Mouse (Mus musculus) stomach, embryonic 14.5 days (tissue): ENCODE data around the gene Epop. TPM values are rescaled to one million over a fixed set of nuclear protein-coding genes. Genes with fewer than 3 reads are reported as not detected.

Experiments used
- ATAC-seq: fragments of 200-750 bp; cut with Nextera tagmentation; 2 replicates; pipeline ENCODE4 v1.8.0; 2017; ENCODE audit warnings: low read depth, moderate TSS enrichment; ENCODE audit not compliant: insufficient number of reproducible peaks, insufficient read depth, low FRiP score
- H3K27ac ChIP-seq: fragments of 300-500 bp; sonication (generic); 2 replicates; pipeline ENCODE4 v1.5.1; 2014; ENCODE audit warnings: mild to moderate bottlenecking, low read length, moderate library complexity, mixed read lengths
- H3K27me3 ChIP-seq: fragments of 300-500 bp; sonication (generic); 2 replicates; pipeline ENCODE4 v1.6.1; 2014; ENCODE audit warnings: low read length, control low read depth, mixed read lengths; ENCODE audit not compliant: control insufficient read depth, insufficient read depth
- H3K36me3 ChIP-seq: fragments of 300-500 bp; sonication (generic); 2 replicates; pipeline ENCODE4 v1.6.1; 2014; ENCODE audit warnings: mild to moderate bottlenecking, control low read depth, low read length, moderate library complexity, mixed read lengths; ENCODE audit not compliant: control insufficient read depth, insufficient read depth
- H3K4me1 ChIP-seq: fragments of 300-500 bp; sonication (generic); 2 replicates; pipeline ENCODE4 v1.6.1; 2014; ENCODE audit warnings: low read length, control low read depth, mixed read lengths; ENCODE audit not compliant: control insufficient read depth, insufficient read depth
- H3K4me2 ChIP-seq: fragments of 300-500 bp; sonication (generic); replicated peaks from 2 replicates; pipeline ENCODE4 v1.6.1; 2014; ENCODE audit warnings: low read depth, low read length, control low read depth
- H3K4me3 ChIP-seq: fragments of 300-500 bp; sonication (generic); 2 replicates; pipeline ENCODE4 v1.5.1; 2014; ENCODE audit warnings: low read depth, low read length, control low read depth
- H3K9ac ChIP-seq: fragments of 300-500 bp; sonication (generic); replicated peaks from 2 replicates; pipeline ENCODE4 v1.6.1; 2014; ENCODE audit warnings: low read depth, mild to moderate bottlenecking, control low read depth, low read length, moderate library complexity, mixed read lengths
- H3K9me3 ChIP-seq: fragments of 300-500 bp; sonication (generic); 2 replicates; pipeline ENCODE4 v1.6.1; 2016; ENCODE audit warnings: low read depth, low read length, control low read depth; ENCODE audit not compliant: control insufficient read depth
- WGBS: fragments of 180-500 bp; shearing (Covaris S2); extraction: QIAGEN DNeasy Blood & Tissue Kit; methylation state at CpG from one replicate; pipeline ENCODE4 v1.1.7; 2014; 5-methylcytosine and 5-hydroxymethylcytosine counted together
- polyA plus RNA-seq: library from polyadenylated mRNA; unstranded; fragments of >200 nt; fragmentation: Nextera tagmentation; extraction: Ambion mirVana; gene quantifications from 2 replicates; pipeline ENCODE4 v1.2.1, GENCODE M21; 2014

Gene Epop
- polyA plus RNA-seq, 1 experiment from 2014 or later, result 2.7 TPM

GRCm38 (mm10) chr11:97619391-97619795 lies 10.1 kb downstream of the Epop start:
- H3K4me1 ChIP-seq, result no peaks in the 10 kb centered on the region
- ATAC-seq, result no peak
- no peaks in the 10 kb centered on the region for H3K36me3 ChIP-seq
- H3K27me3 ChIP-seq, result no peaks in the 10 kb centered on the region
- H3K27ac ChIP-seq, result no peak overlapping the region
- no peak overlapping the region for H3K4me2 ChIP-seq
- no peak overlapping the region for H3K4me3 ChIP-seq
- WGBS, result 45% methylated on average over 5 of the region's 5 CpGs
- H3K9me3 ChIP-seq, result no peaks in the 10 kb centered on the region
- no peak overlapping the region for H3K9ac ChIP-seq

GRCm38 (mm10) chr11:97618368-97618767 lies 11.1 kb downstream of the Epop start:
- H3K4me2 ChIP-seq, result no peak overlapping the region
- 30% methylated on average over 11 of the region's 11 CpGs for WGBS
- H3K4me1 ChIP-seq, result no peaks in the 10 kb centered on the region
- H3K36me3 ChIP-seq, result no peaks in the 10 kb centered on the region
- H3K9me3 ChIP-seq, result no peaks in the 10 kb centered on the region
- H3K9ac ChIP-seq, result no peak overlapping the region
- no peak overlapping the region for H3K27ac ChIP-seq
- no peak overlapping the region for H3K4me3 ChIP-seq
- no peaks in the 10 kb centered on the region for H3K27me3 ChIP-seq
- ATAC-seq, result no peak

GRCm38 (mm10) chr11:97615276-97615675 lies 14.2 kb downstream of the Epop start:
- no peaks in the 10 kb centered on the region for H3K4me1 ChIP-seq
- H3K4me3 ChIP-seq, result no peak overlapping the region
- ATAC-seq, result no peak
- H3K4me2 ChIP-seq, result no peak overlapping the region
- WGBS, result 70% methylated on average over 4 of the region's 4 CpGs
- no peaks in the 10 kb centered on the region for H3K36me3 ChIP-seq
- H3K9ac ChIP-seq, result no peak overlapping the region
- no peaks in the 10 kb centered on the region for H3K27me3 ChIP-seq
- no peak overlapping the region for H3K27ac ChIP-seq
- no peaks in the 10 kb centered on the region for H3K9me3 ChIP-seq

- H3K36me3 ChIP-seq, result no peaks in the 10 kb centered on the region
- WGBS, result 68% methylated on average over 8 of the region's 8 CpGs
- H3K27ac ChIP-seq, result no peak overlapping the region
- no peak overlapping the region for H3K4me2 ChIP-seq
- H3K4me1 ChIP-seq, result no peaks in the 10 kb centered on the region
- no peak overlapping the region for H3K4me3 ChIP-seq
- H3K27me3 ChIP-seq, result no peaks in the 10 kb centered on the region
- ATAC-seq, result no peak
- H3K9me3 ChIP-seq, result no peaks in the 10 kb centered on the region
- H3K9ac ChIP-seq, result no peak overlapping the region
Observed at GRCm38 (mm10) chr11:97611076-97611475, 18.4 kb downstream of the Epop start.

- Histone ChIP-seq H3K4me2 (no peak overlapping the region), H3K27ac (no peak overlapping the region), H3K27me3 (no peaks in the 10 kb centered on the region), H3K36me3 (no peaks in the 10 kb centered on the region), H3K9ac (no peak overlapping the region), H3K9me3 (no peaks in the 10 kb centered on the region), H3K4me1 (no peaks in the 10 kb centered on the region), H3K4me3 (no peak overlapping the region)
- WGBS, result 85% methylated on average over 13 of the region's 13 CpGs
- ATAC-seq, result no peak
Observed at GRCm38 (mm10) chr11:97609743-97610142, 19.8 kb downstream of the Epop start.

GRCm38 (mm10) chr11:97608933-97609332 lies 20.6 kb downstream of the Epop start:
- 57% methylated on average over 4 of the region's 4 CpGs for WGBS
- Histone ChIP-seq H3K4me2 (no peak overlapping the region), H3K27ac (no peak overlapping the region), H3K36me3 (no peaks in the 10 kb centered on the region), H3K4me3 (no peak overlapping the region), H3K4me1 (no peaks in the 10 kb centered on the region), H3K9ac (no peak overlapping the region), H3K9me3 (no peaks in the 10 kb centered on the region), H3K27me3 (no peaks in the 10 kb centered on the region)
- no peak for ATAC-seq

- 96% methylated on average over 8 of the region's 8 CpGs for WGBS
- Histone ChIP-seq H3K4me2 (no peak overlapping the region), H3K4me1 (no peaks in the 10 kb centered on the region), H3K9ac (no peak overlapping the region), H3K9me3 (no peaks in the 10 kb centered on the region), H3K36me3 (no peaks in the 10 kb centered on the region), H3K27ac (no peak overlapping the region), H3K4me3 (no peak overlapping the region), H3K27me3 (no peaks in the 10 kb centered on the region)
- ATAC-seq, result no peak
Observed at GRCm38 (mm10) chr11:97607056-97607725, 22.3 kb downstream of the Epop start.

GRCm38 (mm10) chr11:97603891-97604290 lies 25.6 kb downstream of the Epop start:
- Histone ChIP-seq H3K36me3 (no peaks in the 10 kb centered on the region), H3K9me3 (no peaks in the 10 kb centered on the region), H3K4me2 (no peak overlapping the region), H3K27me3 (no peaks in the 10 kb centered on the region), H3K4me3 (no peak overlapping the region), H3K9ac (no peak overlapping the region), H3K27ac (no peak overlapping the region), H3K4me1 (no peaks in the 10 kb centered on the region)
- ATAC-seq, result no peak
- WGBS, result 53% methylated on average over 10 of the region's 10 CpGs

- ATAC-seq, result no peak
- H3K4me2 ChIP-seq, result no peak overlapping the region
- H3K4me1 ChIP-seq, result no peaks in the 10 kb centered on the region
- H3K27ac ChIP-seq, result no peak overlapping the region
- no peaks in the 10 kb centered on the region for H3K36me3 ChIP-seq
- no peak overlapping the region for H3K9ac ChIP-seq
- no peaks in the 10 kb centered on the region for H3K27me3 ChIP-seq
- no peaks in the 10 kb centered on the region for H3K9me3 ChIP-seq
- H3K4me3 ChIP-seq, result no peak overlapping the region
- WGBS, result 32% methylated on average over 6 of the region's 6 CpGs
Observed at GRCm38 (mm10) chr11:97602223-97602622, 27.3 kb downstream of the Epop start.
